8 mouse cellular contexts compared by ENCODE assay signal in genomic region chr11:60931869-60932481, GRCm38 (mm10). TPM values are rescaled to one million over a fixed set of nuclear protein-coding genes. Genes with fewer than 3 reads are reported as not detected.
DNase-seq lines count a peak whose midpoint lies in the region; ATAC-seq and TF ChIP-seq lines count a peak whose summit lies in the region.

Map2k3 (plus strand) TSS chr11:60932033.

- peak; percentile 91 for DNase-seq in WW6 (ENCODE audit: low read depth, low spot score)
- peak; percentile 92 to 96 for DNase-seq in cerebellum, postnatal 4 days (ENCODE audit: low spot score in 2 of 2)
- DNase-seq in gastrocnemius, adult 2 months, result peak; percentile 99
- peak; percentile 97 for DNase-seq in hindbrain, postnatal 0 days (ENCODE audit: low spot score)
- DNase-seq in left cerebral cortex, adult 2 months (ENCODE audit: extremely low spot score in 1 of 2, low spot score in 2 of 2), result peak; percentile 95
- peak; percentile 95 to 96 for DNase-seq in right cerebral cortex, adult 2 months (ENCODE audit: low spot score in 2 of 2)
- peak; percentile 98 for DNase-seq in urinary bladder, postnatal 14 days (ENCODE audit: low spot score)

- peak within 1 kb of the TSS; percentile 94 for H3K27ac ChIP-seq in gastrocnemius, adult 2 months
- H3K27ac ChIP-seq in hindbrain, postnatal 0 days, result peak within 1 kb of the TSS; percentile 83; the same call in 1 of the 2 replicates
- H3K27ac ChIP-seq in left cerebral cortex, adult 2 months, result peak within 1 kb of the TSS; percentile 87

- H3K36me3 ChIP-seq in hindbrain, postnatal 0 days (ENCODE audit: insufficient read depth, low read length), result no peaks in the 10 kb centered on the region

- H3K9me3 ChIP-seq in hindbrain, postnatal 0 days (ENCODE audit: low read length), result no peaks in the 10 kb centered on the region

- under 1% methylated on average over 59 of the region's 59 CpGs for WGBS in hindbrain, postnatal 0 days

- TF ChIP-seq CTCF in gastrocnemius, adult 2 months (IDR thresholded peaks at IDR 0.05), result no peak; the same call in 1 of the 2 replicates
- no peak for TF ChIP-seq CTCF in hindbrain, postnatal 0 days (IDR thresholded peaks at IDR 0.05; ENCODE audit: low read depth)
- no peak for TF ChIP-seq CTCF in left cerebral cortex, adult 2 months (IDR thresholded peaks at IDR 0.05)

- peak within 1 kb of the TSS; percentile 73 for H3K4me2 ChIP-seq in hindbrain, postnatal 0 days (ENCODE audit: low read depth, low read length)

- intact Hi-C loops in gastrocnemius, adult 2 months (cut with DNase I), result loop anchor here (2.0 kb wide), 1 partner anchor 203 kb away; the partner anchor contains the start of gene Mief2
- intact Hi-C loops in left cerebral cortex, adult 2 months (cut with DNase I), result loop anchor here (2.0 to 5.0 kb wide), 2 partner anchors 19 to 55 kb away; partner anchors contain the start of gene Tmem11

- H3K9ac ChIP-seq in hindbrain, postnatal 0 days (replicated peaks; ENCODE audit: low read length), result peak within 1 kb of the TSS; percentile 83

- ATAC-seq in hindbrain, postnatal 0 days, result peak; percentile 95
- ATAC-seq in megakaryocyte, adult 5-6 weeks (ENCODE audit: poor library complexity, severe bottlenecking), result peak; percentile 75

- peak within 1 kb of the TSS; percentile 74 for H3K4me3 ChIP-seq in gastrocnemius, adult 2 months
- H3K4me3 ChIP-seq in hindbrain, postnatal 0 days (ENCODE audit: low read length), result peak within 1 kb of the TSS; percentile 84
- H3K4me3 ChIP-seq in left cerebral cortex, adult 2 months, result peak within 1 kb of the TSS; percentile 65

- no peaks in the 10 kb centered on the region for H3K27me3 ChIP-seq in hindbrain, postnatal 0 days (ENCODE audit: insufficient read depth, low read length)

- 0 out of 2 replicates have a peak, but pooled peaks cover 6% of the 10 kb centered on the region for H3K4me1 ChIP-seq in hindbrain, postnatal 0 days (ENCODE audit: insufficient read depth, low read length)

RNA-seq across cellular contexts. Expression of gene Map2k3, which starts in this region (rescaled TPM):
- total RNA-seq in gastrocnemius, adult 2 months (2021), result 100 to 1,000 TPM; 136 to 159 TPM
- 15.0 and 22.2 TPM in 2 replicates for total RNA-seq in hindbrain, postnatal 0 days (2014; rRNA removed)
- polyA plus RNA-seq in hindbrain, postnatal 0 days (2015; fragmentation: Nextera tagmentation; extraction: Ambion mirVana), result 23.6 and 25.3 TPM in 2 replicates
- total RNA-seq in left cerebral cortex, adult 2 months (2021), result 10 to 100 TPM; 18.4 to 23.6 TPM
- 34.2 and 37.2 TPM in 2 replicates for total RNA-seq in megakaryocyte, adult 5-6 weeks (2015)
- 10.5 and 16.3 TPM in 2 replicates for total RNA-seq in megakaryocyte, adult 5-6 weeks (2017)

Comparison
In these comparisons a context has a peak if more than half of its experiments do, and no peak if none do; other contexts are left out.
1. Peak in every context shown above with its lines: DNase-seq, ATAC-seq, H3K4me3 ChIP-seq and H3K27ac ChIP-seq.